15 mouse cellular contexts compared by ENCODE assay signal in genomic region chr2:104385941-104386340, GRCm38 (mm10). TPM values are rescaled to one million over a fixed set of nuclear protein-coding genes. Genes with fewer than 3 reads are reported as not detected.
"Had no signal": no experiment of that assay in that cellular context is flagged by ENCODE, and none has a peak within 500 bp of the region (broad histone marks: within the 10 kb centered on the region; RNA-seq: fewer than 3 reads in every experiment).

No protein-coding gene starts in this region.

- DNase-seq: kidney, adult 11 months; kidney, adult 9 months; kidney, postnatal 10 days; kidney, postnatal 4 days; lung, embryonic 14.5 days; lung, postnatal 14 days; midbrain, embryonic 14.5 days had no signal

- H3K36me3 ChIP-seq: limb, embryonic 10.5 days; liver, embryonic 15.5 days; midbrain, embryonic 10.5 days; neural tube, embryonic 12.5 days; stomach, embryonic 15.5 days had no signal

- H3K4me3 ChIP-seq: left cerebral cortex, adult 2 months; limb, embryonic 10.5 days; liver, embryonic 15.5 days; midbrain, embryonic 10.5 days; myocyte; neural tube, embryonic 12.5 days; stomach, embryonic 15.5 days had no signal

- H3K4me1 ChIP-seq: liver, embryonic 15.5 days; midbrain, embryonic 10.5 days; neural tube, embryonic 12.5 days; stomach, embryonic 15.5 days had no signal

- H3K27ac ChIP-seq: left cerebral cortex, adult 2 months; limb, embryonic 10.5 days; liver, embryonic 15.5 days; midbrain, embryonic 10.5 days; neural tube, embryonic 12.5 days; stomach, embryonic 15.5 days had no signal

- H3K27me3 ChIP-seq: liver, embryonic 15.5 days; neural tube, embryonic 12.5 days; stomach, embryonic 15.5 days had no signal

RNA-seq across cellular contexts. Expression of gene D430041D05Rik, which starts 24.9 kb away (rescaled TPM):
- total RNA-seq: megakaryocyte progenitor cell, adult 5-6 weeks had no signal
- polyA plus RNA-seq: liver, embryonic 15.5 days had no signal
